ENCODE assay signal across 9 mouse cellular contexts in the genomic region with DNA sequence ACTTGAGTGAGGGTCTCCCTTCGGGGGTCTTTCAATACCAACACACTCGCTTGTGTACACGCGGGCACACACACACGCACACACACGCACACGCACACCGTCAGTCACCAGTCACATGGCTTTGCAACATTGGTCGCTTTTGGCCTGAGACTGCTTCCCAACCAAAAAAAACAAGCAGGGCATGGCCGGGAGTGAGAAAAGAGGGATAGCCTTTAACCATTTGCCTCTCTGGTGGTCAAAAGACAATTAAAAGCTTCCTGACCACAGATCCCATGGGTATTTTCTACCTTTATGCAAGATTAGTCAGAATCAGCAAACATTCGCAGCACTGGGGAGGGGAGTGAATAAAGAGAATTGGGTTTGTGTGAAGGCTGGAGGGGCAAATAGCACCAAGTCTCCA. TPM values are rescaled to one million over a fixed set of nuclear protein-coding genes. Genes with fewer than 3 reads are reported as not detected.
A peak's percentile ranks its signal among the peaks of the same experiment; 100 is the strongest.
DNase-seq lines count a peak whose midpoint lies in the region; ATAC-seq and TF ChIP-seq lines count a peak whose summit lies in the region.
"Had no signal": no experiment of that assay in that cellular context is flagged by ENCODE, and none has a peak within 500 bp of the region (broad histone marks: within the 10 kb centered on the region; RNA-seq: fewer than 3 reads in every experiment).

Gene Slc7a3, minus strand, starts transcription at position 101 of the 400 bp plus-strand sequence.

- H3K9me3 ChIP-seq in limb, embryonic 15.5 days, result no peaks in the 10 kb centered on the region
- H3K9me3 ChIP-seq in stomach, postnatal 0 days (ENCODE audit: control insufficient read depth, low read length), result no peaks in the 10 kb centered on the region

- H3K27me3 ChIP-seq in limb, embryonic 15.5 days, result peaks cover 24% of the 10 kb centered on the region
- no peaks in the 10 kb centered on the region for H3K27me3 ChIP-seq in stomach, postnatal 0 days (ENCODE audit: control insufficient read depth, insufficient read depth, low read length)

- H3K4me1 ChIP-seq in limb, embryonic 15.5 days, result no peaks in the 10 kb centered on the region
- no peaks in the 10 kb centered on the region for H3K4me1 ChIP-seq in stomach, postnatal 0 days (replicated peaks; ENCODE audit: control insufficient read depth, insufficient read depth)

- H3K4me3 ChIP-seq in limb, embryonic 15.5 days, result peak within 1 kb of the TSS; percentile 21
- H3K4me3 ChIP-seq in stomach, postnatal 0 days (ENCODE audit: low read depth, low read length), result peak within 1 kb of the TSS; percentile 22; the same call in 1 of the 2 replicates

- peak within 1 kb of the TSS; percentile 45 for H3K4me2 ChIP-seq in limb, embryonic 15.5 days
- peak within 1 kb of the TSS; percentile 43 for H3K4me2 ChIP-seq in stomach, postnatal 0 days (replicated peaks; ENCODE audit: low read depth)

- no peak within 1 kb of the TSS for H3K27ac ChIP-seq in limb, embryonic 15.5 days
- H3K27ac ChIP-seq in stomach, postnatal 0 days (replicated peaks), result no peak within 1 kb of the TSS

- H3K36me3 ChIP-seq in limb, embryonic 15.5 days, result no peaks in the 10 kb centered on the region
- no peaks in the 10 kb centered on the region for H3K36me3 ChIP-seq in stomach, postnatal 0 days (ENCODE audit: control insufficient read depth, insufficient read depth, low read length)

- no peak for ATAC-seq in limb, embryonic 15.5 days (ENCODE audit: insufficient number of reproducible peaks, low FRiP score, low TSS enrichment, low read depth)
- no peak for ATAC-seq in stomach, postnatal 0 days (ENCODE audit: low FRiP score, low TSS enrichment)
- ATAC-seq in inflammation-experienced regulatory T-cells, adult 6 months, result no peak

- no peak within 1 kb of the TSS for H3K9ac ChIP-seq in limb, embryonic 15.5 days
- H3K9ac ChIP-seq in stomach, postnatal 0 days (ENCODE audit: low read length), result no peak within 1 kb of the TSS

- no peak for TF ChIP-seq EP300 in stomach, postnatal 0 days (optimal IDR thresholded peaks at IDR 0.05)

- TF ChIP-seq CTCF in stomach, postnatal 0 days (IDR thresholded peaks at IDR 0.05; ENCODE audit: low read depth), result no peak

- peak; percentile 7 for DNase-seq in embryo, embryonic 10 days (ENCODE audit: low spot score)
- DNase-seq in embryo, embryonic 10.5 days (ENCODE audit: low spot score), result no peak
- peak; percentile 7 for DNase-seq in retina, postnatal 1 day
- no peak for DNase-seq in retina, embryonic 14.5 days (ENCODE audit: low spot score)
- DNase-seq in stomach, postnatal 0 days (ENCODE audit: low spot score), result no peak
- DNase-seq in spleen, postnatal 4 days (ENCODE audit: low spot score in 2 of 2), result no peak
- DNase-seq: adrenal gland, postnatal 25 days had no signal

- WGBS in limb, embryonic 15.5 days, result 41% methylated on average over 11 of the region's 11 CpGs
- WGBS in stomach, postnatal 0 days, result 39% methylated on average over 11 of the region's 11 CpGs

RNA-seq across cellular contexts. Expression of gene Slc7a3, which starts in this region (rescaled TPM):
- 1.7 and 2.3 TPM in 2 replicates for polyA plus RNA-seq in limb, embryonic 15.5 days (2015; fragmentation: Nextera tagmentation; extraction: Ambion mirVana)
- polyA plus RNA-seq in stomach, postnatal 0 days (2015; fragmentation: Nextera tagmentation; extraction: Ambion mirVana), result 1.8 and 2.1 TPM in 2 replicates
- polyA plus RNA-seq in inflammation-experienced regulatory T-cells, adult 6 months (2017; shearing (Covaris generic)), result 1 to 10 TPM in 1 of 3 experiments, under 1 TPM in 1, not detected in 1; 0.63 to 1.2 TPM

Comparison
In these comparisons a context has a peak if more than half of its experiments do, and no peak if none do; other contexts are left out.
1. DNase-seq: peak in embryo, embryonic 10 days (single experiment) and retina, postnatal 1 day (single experiment); none in embryo, embryonic 10.5 days (single experiment), retina, embryonic 14.5 days (single experiment), stomach, postnatal 0 days (single experiment) and spleen, postnatal 4 days (0 of 2).